Mouse (Mus musculus) kidney, postnatal 0 days (tissue): ENCODE measurements at regions not wholly inside any gene's neighbourhood (a gene's known extent, or its start where the extent isn't known, plus 50 kb on each side); places are given as distances from the start of the nearest gene placed in this dataset.

Experiments
- ATAC-seq: fragments of 200-750 bp; cut with Nextera tagmentation; replicated peaks from 2 replicates; pipeline ENCODE4 v1.8.0; 2017; ENCODE audit warnings: low read depth, moderate number of reproducible peaks, moderate TSS enrichment, moderate library complexity; ENCODE audit not compliant: low FRiP score
- DNase-seq: peaks from one replicate; pipeline ENCODE4 v3.0.0-alpha.2; 2016; ENCODE audit warnings: low spot score
- H3K27ac ChIP-seq: fragments of 300-500 bp; sonication (generic); 2 replicates; pipeline ENCODE4 v1.5.1; 2014; ENCODE audit warnings: mild to moderate bottlenecking
- H3K27me3 ChIP-seq: fragments of 300-500 bp; sonication (generic); 2 replicates; pipeline ENCODE4 v1.6.1; 2014; ENCODE audit warnings: low read length, mixed read lengths; ENCODE audit not compliant: insufficient read depth
- H3K36me3 ChIP-seq: fragments of 300-500 bp; sonication (generic); 2 replicates; pipeline ENCODE4 v1.6.1; 2014; ENCODE audit warnings: low read length, mixed read lengths; ENCODE audit not compliant: insufficient read depth
- H3K4me1 ChIP-seq: fragments of 300-500 bp; sonication (generic); replicated peaks from 2 replicates; pipeline ENCODE4 v1.6.1; 2014; ENCODE audit warnings: antibody characterized with exemption, low read length, mixed read lengths; ENCODE audit not compliant: insufficient read depth
- H3K4me2 ChIP-seq: fragments of 300-500 bp; sonication (generic); 2 replicates; pipeline ENCODE4 v1.6.1; 2014; ENCODE audit warnings: mild to moderate bottlenecking, low read length, moderate library complexity, mixed read lengths
- H3K4me3 ChIP-seq: fragments of 300-500 bp; sonication (generic); replicated peaks from 2 replicates; pipeline ENCODE4 v1.5.1; 2014; ENCODE audit warnings: low read depth, low read length
- H3K9ac ChIP-seq: fragments of 300-500 bp; sonication (generic); 2 replicates; pipeline ENCODE4 v1.6.1; 2014; ENCODE audit warnings: low read depth, low read length
- H3K9me3 ChIP-seq: fragments of 300-500 bp; sonication (generic); replicated peaks from 2 replicates; pipeline ENCODE4 v1.6.1; 2016; ENCODE audit warnings: low read length, inconsistent platforms, mixed read lengths
- CTCF ChIP-seq: IDR thresholded peaks from 2 replicates; pipeline ENCODE4 v1.5.1; 2016; ENCODE audit warnings: antibody characterized with exemption, low read depth, mild to moderate bottlenecking, moderate library complexity
- WGBS: fragments of 180-500 bp; shearing (Covaris S2); extraction: QIAGEN DNeasy Blood & Tissue Kit; methylation state at CpG from one replicate; pipeline ENCODE4 v1.1.7; 2014; 5-methylcytosine and 5-hydroxymethylcytosine counted together

- H3K36me3 ChIP-seq = no peaks in the 10 kb centered on the region
- ATAC-seq = no peak
- WGBS = 68% methylated on average over 4 of the region's 4 CpGs
- no peaks in the 10 kb centered on the region for H3K4me1 ChIP-seq
- no peak overlapping the region for H3K4me2 ChIP-seq
- no peak overlapping the region for H3K27ac ChIP-seq
- DNase-seq = peak; percentile 20
- no peaks in the 10 kb centered on the region for H3K9me3 ChIP-seq
- no peak for TF ChIP-seq CTCF
- H3K4me3 ChIP-seq = no peak overlapping the region
- H3K9ac ChIP-seq = no peak overlapping the region
- H3K27me3 ChIP-seq = no peaks in the 10 kb centered on the region
These were observed 127.8 kb downstream of the Cog6 start for GRCm38 (mm10) chr3:52889156-52889715.

GRCm38 (mm10) chr3:52881981-52882380 is 135.1 kb downstream of the Cog6 start:
- ATAC-seq (no peak), DNase-seq (no peak)
- 87% methylated on average over 3 of the region's 3 CpGs for WGBS
- Histone ChIP-seq H3K27me3 (no peaks in the 10 kb centered on the region), H3K4me2 (no peak overlapping the region), H3K36me3 (no peaks in the 10 kb centered on the region), H3K9me3 (no peaks in the 10 kb centered on the region), H3K27ac (no peak overlapping the region), H3K4me1 (no peaks in the 10 kb centered on the region), H3K9ac (no peak overlapping the region), H3K4me3 (no peak overlapping the region)
- no peak for TF ChIP-seq CTCF

- Histone ChIP-seq H3K9ac (no peak overlapping the region), H3K4me1 (no peaks in the 10 kb centered on the region), H3K9me3 (no peaks in the 10 kb centered on the region), H3K4me3 (no peak overlapping the region), H3K36me3 (no peaks in the 10 kb centered on the region), H3K27ac (no peak overlapping the region), H3K27me3 (no peaks in the 10 kb centered on the region), H3K4me2 (no peak overlapping the region)
- 73% methylated on average over 4 of the region's 4 CpGs for WGBS
- DNase-seq (no peak), ATAC-seq (no peak)
- no peak for TF ChIP-seq CTCF
These were observed 135.9 kb downstream of the Cog6 start for GRCm38 (mm10) chr3:52881139-52881538.

- Histone ChIP-seq H3K4me2 (no peak overlapping the region), H3K4me3 (no peak overlapping the region), H3K36me3 (no peaks in the 10 kb centered on the region), H3K4me1 (no peaks in the 10 kb centered on the region), H3K27ac (no peak overlapping the region), H3K9me3 (no peaks in the 10 kb centered on the region), H3K27me3 (no peaks in the 10 kb centered on the region), H3K9ac (no peak overlapping the region)
- DNase-seq (no peak), ATAC-seq (no peak)
- 60% methylated on average over 10 of the region's 10 CpGs for WGBS
- no peak for TF ChIP-seq CTCF
These were observed 137.3 kb downstream of the Cog6 start for GRCm38 (mm10) chr3:52879700-52880099.

GRCm38 (mm10) chr3:52878334-52878733 is 138.7 kb downstream of the Cog6 start:
- Histone ChIP-seq H3K27ac (0 out of 2 replicates have a peak overlapping the region, but pooled peaks have one; percentile 36), H3K4me2 (no peak overlapping the region), H3K9ac (no peak overlapping the region), H3K4me1 (no peaks in the 10 kb centered on the region), H3K9me3 (no peaks in the 10 kb centered on the region), H3K27me3 (no peaks in the 10 kb centered on the region), H3K36me3 (no peaks in the 10 kb centered on the region), H3K4me3 (no peak overlapping the region)
- DNase-seq (peak; percentile 19), ATAC-seq (no peak)
- 42% methylated on average over 3 of the region's 3 CpGs for WGBS
- no peak for TF ChIP-seq CTCF

- Histone ChIP-seq H3K9ac (no peak overlapping the region), H3K4me3 (no peak overlapping the region), H3K4me1 (no peaks in the 10 kb centered on the region), H3K4me2 (no peak overlapping the region), H3K27me3 (no peaks in the 10 kb centered on the region), H3K36me3 (no peaks in the 10 kb centered on the region), H3K9me3 (no peaks in the 10 kb centered on the region), H3K27ac (no peak overlapping the region)
- DNase-seq (no peak), ATAC-seq (no peak)
- 76% methylated on average over 5 of the region's 5 CpGs for WGBS
- no peak for TF ChIP-seq CTCF
These were observed 144.8 kb downstream of the Cog6 start for GRCm38 (mm10) chr3:52872260-52872659.
